Mouse (Mus musculus): ENCODE results near the gene Sox6. TPM values are rescaled to one million over a fixed set of nuclear protein-coding genes. Genes with fewer than 3 reads are reported as not detected.

The Sox6 gene
- polyA plus RNA-seq, 1 experiment = 3.9 TPM

DNA sequence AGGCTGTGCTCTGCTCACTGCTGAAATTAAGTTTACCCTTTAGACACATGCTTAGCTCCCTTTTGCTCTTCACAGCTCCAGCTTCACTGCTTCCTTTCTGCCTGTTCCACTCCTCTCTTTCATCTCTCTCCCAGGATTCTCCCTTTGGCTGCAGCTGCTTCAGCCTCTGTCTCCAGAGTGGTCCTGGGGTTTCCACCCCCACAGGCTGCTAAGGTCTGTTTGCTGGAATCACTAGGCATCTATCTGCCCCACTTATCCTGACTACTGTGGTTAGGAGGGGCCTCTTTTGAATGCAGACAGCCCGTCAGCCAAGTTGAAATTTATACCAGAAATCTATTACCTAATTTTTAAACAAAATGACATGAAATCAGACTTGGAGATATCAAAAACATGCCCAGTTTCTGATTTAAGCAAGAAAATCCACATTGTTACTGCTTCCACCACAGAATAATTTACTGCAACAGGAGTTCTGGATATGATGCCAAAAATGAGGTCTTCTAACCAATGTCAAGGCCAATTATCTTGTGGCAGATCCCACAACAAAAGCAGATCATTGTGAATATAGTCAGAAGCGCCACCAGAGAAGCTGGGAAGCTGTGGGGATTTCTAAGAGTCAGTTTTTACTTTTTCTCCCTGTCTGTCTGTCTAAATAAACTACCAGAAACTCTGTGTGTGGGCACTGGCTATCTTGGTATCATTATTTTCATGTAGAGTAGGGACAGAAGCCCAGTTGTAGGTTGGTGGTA is 552.8 kb downstream of the Sox6 start:
- Histone ChIP-seq H3K4me3 (replicated peaks; ENCODE audit: extremely low read depth, low read depth, low read length) (no peak overlapping the region), H3K4me1 (ENCODE audit: control insufficient read depth, insufficient read depth, low read length) (no peaks in the 10 kb centered on the region)
- no peak for TF ChIP-seq CTCF (IDR thresholded peaks at IDR 0.05; ENCODE audit: insufficient read depth, low read length)
- TF ChIP-seq POLR2A (IDR thresholded peaks at IDR 0.05; ENCODE audit: borderline replicate concordance, extremely low read depth, low read depth, low read length) = no peak
- no peak for DNase-seq
- 85% methylated on average over 2 of the region's 2 CpGs for WGBS

DNA sequence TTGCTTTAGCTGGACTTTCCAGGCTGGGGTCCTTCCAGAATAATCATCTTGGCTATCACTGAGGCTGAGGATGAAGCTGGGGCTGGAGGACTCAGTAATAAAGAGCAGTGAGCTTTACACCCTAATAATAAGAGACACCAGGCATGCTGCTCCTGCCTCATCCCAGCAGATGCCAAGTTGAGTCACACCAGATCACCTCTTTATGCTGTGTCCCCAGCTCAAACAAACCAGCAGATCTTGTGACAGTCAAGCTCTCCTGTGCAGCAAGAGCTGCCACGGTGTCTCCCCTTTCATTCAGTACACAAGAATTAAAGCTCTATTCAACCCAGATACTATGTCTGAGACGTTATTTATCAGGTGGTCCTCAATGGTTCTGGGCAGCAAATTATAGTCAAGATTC is 560.8 kb downstream of the Sox6 start:
- TF ChIP-seq CTCF (IDR thresholded peaks at IDR 0.05; ENCODE audit: insufficient read depth, low read length) (no peak), POLR2A (IDR thresholded peaks at IDR 0.05; ENCODE audit: borderline replicate concordance, extremely low read depth, low read depth, low read length) (no peak)
- no peak for DNase-seq
- Histone ChIP-seq H3K4me3 (replicated peaks; ENCODE audit: extremely low read depth, low read depth, low read length) (no peak overlapping the region), H3K4me1 (ENCODE audit: control insufficient read depth, insufficient read depth, low read length) (no peaks in the 10 kb centered on the region)
- 70% methylated on average over 2 of the region's 2 CpGs for WGBS

DNA sequence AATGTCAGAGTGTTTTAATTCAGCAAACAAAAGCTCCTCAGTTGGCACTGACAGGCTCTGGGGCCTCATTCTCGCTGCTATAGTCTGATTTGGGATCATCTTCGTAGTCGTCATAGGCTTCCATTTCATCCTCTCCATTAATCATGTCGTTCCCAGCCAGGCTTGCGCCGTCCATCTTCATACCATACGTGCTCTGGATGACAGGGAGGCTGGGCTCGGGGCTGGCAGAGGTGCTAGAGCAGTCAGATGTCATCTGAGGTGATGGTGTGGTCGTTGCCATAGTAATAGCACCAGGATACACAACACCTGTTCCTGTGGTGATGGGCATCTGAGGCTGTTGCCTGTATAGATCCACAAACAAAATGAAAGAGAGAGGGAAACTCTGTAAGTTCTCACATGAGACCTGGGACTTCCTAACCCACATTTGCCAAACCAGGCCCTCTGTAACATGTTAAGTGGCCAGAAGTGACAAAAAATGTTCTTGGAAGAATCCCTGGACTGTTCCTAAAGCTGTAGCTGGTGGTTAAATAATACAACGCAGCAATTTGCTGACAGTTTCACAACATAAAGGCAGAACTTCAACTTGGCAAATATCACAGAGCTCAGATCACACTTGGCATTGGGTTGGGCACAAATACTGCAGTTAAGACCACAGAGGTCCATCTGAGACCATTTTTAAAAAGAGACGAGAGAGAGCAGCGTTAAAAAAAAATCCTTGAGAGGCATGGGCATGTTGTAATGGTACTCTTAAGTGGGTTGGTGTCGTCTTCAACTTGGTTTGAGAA is 561.5 kb downstream of the Sox6 start:
- DNase-seq = no peak
- 50% methylated on average over 13 of the region's 13 CpGs for WGBS
- TF ChIP-seq CTCF (IDR thresholded peaks at IDR 0.05; ENCODE audit: insufficient read depth, low read length) = no peak
- TF ChIP-seq POLR2A (IDR thresholded peaks at IDR 0.05; ENCODE audit: borderline replicate concordance, extremely low read depth, low read depth, low read length) = no peak
- H3K4me3 ChIP-seq (replicated peaks; ENCODE audit: extremely low read depth, low read depth, low read length) = no peak overlapping the region
- H3K4me1 ChIP-seq (ENCODE audit: control insufficient read depth, insufficient read depth, low read length) = no peaks in the 10 kb centered on the region

- DNase-seq = no peak
- Histone ChIP-seq H3K4me1 (ENCODE audit: control insufficient read depth, insufficient read depth, low read length) (no peaks in the 10 kb centered on the region), H3K4me3 (replicated peaks; ENCODE audit: extremely low read depth, low read depth, low read length) (no peak overlapping the region)
- no peak for TF ChIP-seq POLR2A (IDR thresholded peaks at IDR 0.05; ENCODE audit: borderline replicate concordance, extremely low read depth, low read depth, low read length)
- TF ChIP-seq CTCF (IDR thresholded peaks at IDR 0.05; ENCODE audit: insufficient read depth, low read length) = no peak
- WGBS = 77% methylated on average over 6 of the region's 6 CpGs
These were observed 563.4 kb downstream of the Sox6 start for GRCm38 (mm10) chr7:115475176-115475575.

GRCm38 (mm10) chr7:115474115-115474514 is 564.5 kb downstream of the Sox6 start:
- TF ChIP-seq POLR2A (IDR thresholded peaks at IDR 0.05; ENCODE audit: borderline replicate concordance, extremely low read depth, low read depth, low read length) (no peak), CTCF (IDR thresholded peaks at IDR 0.05; ENCODE audit: insufficient read depth, low read length) (no peak)
- H3K4me3 ChIP-seq (replicated peaks; ENCODE audit: extremely low read depth, low read depth, low read length) = no peak overlapping the region
- no peaks in the 10 kb centered on the region for H3K4me1 ChIP-seq (ENCODE audit: control insufficient read depth, insufficient read depth, low read length)
- no peak for DNase-seq
- WGBS = 87% methylated on average over 9 of the region's 9 CpGs

- Histone ChIP-seq H3K4me1 (ENCODE audit: control insufficient read depth, insufficient read depth, low read length) (no peaks in the 10 kb centered on the region), H3K4me3 (replicated peaks; ENCODE audit: extremely low read depth, low read depth, low read length) (no peak overlapping the region)
- WGBS = 67% methylated on average over 3 of the region's 3 CpGs
- TF ChIP-seq CTCF (IDR thresholded peaks at IDR 0.05; ENCODE audit: insufficient read depth, low read length) (no peak), POLR2A (IDR thresholded peaks at IDR 0.05; ENCODE audit: borderline replicate concordance, extremely low read depth, low read depth, low read length) (no peak)
- no peak for DNase-seq
These were observed 565.7 kb downstream of the Sox6 start for GRCm38 (mm10) chr7:115472850-115473249.

DNA sequence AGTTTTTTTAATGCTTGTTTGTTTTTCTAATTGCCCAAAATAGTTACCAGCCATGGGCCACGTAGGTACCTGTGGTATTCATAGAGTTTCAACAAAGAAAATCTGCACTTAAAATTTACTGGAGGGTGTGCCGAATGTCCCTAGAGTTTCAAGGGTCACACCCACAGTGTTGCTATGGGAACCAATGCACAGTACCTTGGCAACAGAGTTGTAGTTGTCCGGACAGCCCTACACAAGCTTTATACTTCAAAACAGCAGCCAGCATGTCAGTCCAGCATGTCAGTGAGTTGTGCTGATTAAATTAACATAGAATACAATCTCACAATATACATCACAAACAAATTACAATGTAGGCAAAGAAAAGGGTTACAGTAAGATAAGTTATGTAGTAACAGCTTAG is 567.1 kb downstream of the Sox6 start:
- Histone ChIP-seq H3K4me1 (ENCODE audit: control insufficient read depth, insufficient read depth, low read length) (no peaks in the 10 kb centered on the region), H3K4me3 (replicated peaks; ENCODE audit: extremely low read depth, low read depth, low read length) (no peak overlapping the region)
- 55% methylated on average over 3 of the region's 3 CpGs for WGBS
- TF ChIP-seq POLR2A (IDR thresholded peaks at IDR 0.05; ENCODE audit: borderline replicate concordance, extremely low read depth, low read depth, low read length) (no peak), CTCF (IDR thresholded peaks at IDR 0.05; ENCODE audit: insufficient read depth, low read length) (no peak)
- no peak for DNase-seq

- DNase-seq = no peak
- Histone ChIP-seq H3K4me1 (ENCODE audit: control insufficient read depth, insufficient read depth, low read length) (no peaks in the 10 kb centered on the region), H3K4me3 (replicated peaks; ENCODE audit: extremely low read depth, low read depth, low read length) (no peak overlapping the region)
- 54% methylated on average over 6 of the region's 6 CpGs for WGBS
- no peak for TF ChIP-seq CTCF (IDR thresholded peaks at IDR 0.05; ENCODE audit: insufficient read depth, low read length)
These were observed 571.8 kb downstream of the Sox6 start for GRCm38 (mm10) chr7:115466811-115467210.

GRCm38 (mm10) chr7:115463367-115463766 is 575.2 kb downstream of the Sox6 start:
- 69% methylated on average over 2 of the region's 2 CpGs for WGBS
- DNase-seq = no peak
- no peak for TF ChIP-seq POLR2A (IDR thresholded peaks at IDR 0.05; ENCODE audit: borderline replicate concordance, extremely low read depth, low read depth, low read length)
- TF ChIP-seq CTCF (IDR thresholded peaks at IDR 0.05; ENCODE audit: insufficient read depth, low read length) = no peak
- H3K4me3 ChIP-seq (replicated peaks; ENCODE audit: extremely low read depth, low read depth, low read length) = no peak overlapping the region
- H3K4me1 ChIP-seq (ENCODE audit: control insufficient read depth, insufficient read depth, low read length) = no peaks in the 10 kb centered on the region

GRCm38 (mm10) chr7:115462276-115462675 is 576.3 kb downstream of the Sox6 start:
- DNase-seq = no peak
- H3K4me3 ChIP-seq (replicated peaks; ENCODE audit: extremely low read depth, low read depth, low read length) = no peak overlapping the region
- TF ChIP-seq CTCF (IDR thresholded peaks at IDR 0.05; ENCODE audit: insufficient read depth, low read length) (no peak), POLR2A (IDR thresholded peaks at IDR 0.05; ENCODE audit: borderline replicate concordance, extremely low read depth, low read depth, low read length) (no peak)
- no peaks in the 10 kb centered on the region for H3K4me1 ChIP-seq (ENCODE audit: control insufficient read depth, insufficient read depth, low read length)
- WGBS = 30% methylated on average over 4 of the region's 4 CpGs

Measured in lung, adult 2 months (tissue).